Mouse (Mus musculus) brain, embryonic 14.5 days (tissue): ENCODE measurements around the gene Elovl6.

Experiments
- CTCF ChIP-seq: fragments of 200-500 bp; IDR thresholded peaks from 2 replicates; pipeline ENCODE4 v1.5.1; 2012; ENCODE audit warnings: inconsistent platforms, mild to moderate bottlenecking, moderate library complexity, borderline replicate concordance; ENCODE audit not compliant: insufficient read depth, insufficient read length; ENCODE audit errors: extremely low read depth
- POLR2A ChIP-seq: fragments of 200-500 bp; IDR thresholded peaks from 2 replicates; pipeline ENCODE4 v1.6.1; 2012; ENCODE audit warnings: mild to moderate bottlenecking, inconsistent platforms, borderline replicate concordance; ENCODE audit not compliant: poor library complexity, insufficient read depth, insufficient read length, severe bottlenecking; ENCODE audit errors: extremely low read depth

DNA sequence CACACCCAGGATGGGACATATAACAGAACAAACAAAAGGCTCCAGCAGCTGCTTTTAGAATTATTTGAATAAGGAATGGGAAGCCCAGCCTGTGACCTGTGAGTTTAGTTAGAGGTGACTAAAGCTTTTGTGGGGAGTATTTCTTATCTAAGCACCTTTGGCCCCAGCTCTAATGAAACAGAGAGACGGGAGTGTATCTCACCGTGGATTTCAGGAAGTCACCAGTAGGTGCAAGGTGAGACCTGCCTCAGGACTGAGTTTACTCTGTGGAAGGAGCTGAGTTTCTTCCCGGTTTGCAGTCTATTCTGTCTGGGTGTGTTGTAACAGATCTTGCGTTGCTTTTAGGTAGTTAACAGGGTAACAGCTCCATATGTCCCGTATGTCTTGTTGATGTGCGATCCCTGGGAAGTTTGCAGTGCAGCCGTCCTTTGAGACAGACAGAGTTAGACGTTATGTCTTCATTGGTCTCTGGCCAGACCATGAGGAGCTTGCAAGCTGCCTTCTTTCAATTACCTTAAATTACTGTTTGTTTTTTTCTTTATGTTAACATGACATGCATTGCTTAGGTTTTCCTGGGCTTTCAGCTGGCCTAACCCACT is 15.8 kb downstream of the Elovl6 start:
- TF ChIP-seq POLR2A (no peak), CTCF (no peak)
